Mouse (Mus musculus) liver, embryonic 14.5 days (tissue): ENCODE measurements around the gene Akt1. TPM values are rescaled to one million over a fixed set of nuclear protein-coding genes. Genes with fewer than 3 reads are reported as not detected.

ENCODE experiments used
- ATAC-seq: fragments of 200-750 bp; cut with Nextera tagmentation; 2 replicates; pipeline ENCODE4 v1.8.0; 2017; ENCODE audit warnings: moderate number of reproducible peaks, mild to moderate bottlenecking, moderate library complexity; ENCODE audit not compliant: insufficient read depth
- DNase-seq, 3 experiments: peaks; one replicate each; pipeline ENCODE4 v3.0.0-alpha.2; 2012 to 2013; ENCODE audit warnings: low read depth in 3 of 3, low spot score in 3 of 3
- H3K27ac ChIP-seq: fragments of 300-500 bp; sonication (generic); 2 replicates; pipeline ENCODE4 v1.5.1; 2014; ENCODE audit warnings: moderate library complexity, mild to moderate bottlenecking, control low read depth, inconsistent platforms
- H3K27me3 ChIP-seq: fragments of 300-500 bp; sonication (generic); 2 replicates; pipeline ENCODE4 v1.6.1; 2014; ENCODE audit warnings: mild to moderate bottlenecking, low read length, moderate library complexity; ENCODE audit not compliant: control insufficient read depth, insufficient read depth
- H3K36me3 ChIP-seq: fragments of 300-500 bp; sonication (generic); replicated peaks from 2 replicates; pipeline ENCODE4 v1.6.1; 2014; ENCODE audit warnings: low read depth; ENCODE audit not compliant: control insufficient read depth, insufficient read depth
- H3K4me1 ChIP-seq, 2 experiments: fragments of 200-500 bp in 1 of 2; fragments of 300-500 bp in 1 of 2; sonication (generic) in 1 of 2; replicated peaks; 2 replicates each; pipeline ENCODE4 v1.6.1; 2012 to 2014; ENCODE audit warnings: antibody characterized with exemption in 1 of 2, inconsistent platforms in 1 of 2, low read length in 1 of 2; ENCODE audit not compliant: control insufficient read depth in 2 of 2, insufficient read depth in 2 of 2
- H3K4me2 ChIP-seq: fragments of 300-500 bp; sonication (generic); 2 replicates; pipeline ENCODE4 v1.6.1; 2014; ENCODE audit warnings: low read depth, mild to moderate bottlenecking, control low read depth, moderate library complexity
- H3K4me3 ChIP-seq, 2 experiments: fragments of 200-500 bp in 1 of 2; fragments of 300-500 bp in 1 of 2; sonication (generic) in 1 of 2; 2 replicates each; pipeline ENCODE4 v1.5.1; 2012 to 2014; ENCODE audit warnings: low read depth in 2 of 2, low read length in 2 of 2, mild to moderate bottlenecking in 2 of 2, control low read depth in 1 of 2, inconsistent platforms in 1 of 2, moderate library complexity in 1 of 2; ENCODE audit not compliant: insufficient read depth in 1 of 2
- H3K9ac ChIP-seq: fragments of 300-500 bp; sonication (generic); replicated peaks from 2 replicates; pipeline ENCODE4 v1.6.1; 2014; ENCODE audit warnings: mild to moderate bottlenecking, control low read depth, moderate library complexity
- H3K9me3 ChIP-seq: fragments of 300-500 bp; sonication (generic); 2 replicates; pipeline ENCODE4 v1.6.1; 2016; ENCODE audit warnings: low read length, mixed read lengths; ENCODE audit not compliant: control insufficient read depth
- CTCF ChIP-seq: IDR thresholded peaks from 2 replicates; pipeline ENCODE4 v1.5.1; 2016; ENCODE audit warnings: antibody characterized with exemption, low read depth, control low read depth
- EP300 ChIP-seq: IDR thresholded peaks from 2 replicates; pipeline ENCODE4 v1.6.1; 2016; ENCODE audit warnings: antibody characterized with exemption, low read depth
- WGBS: fragments of 180-500 bp; shearing (Covaris S2); extraction: QIAGEN DNeasy Blood & Tissue Kit; methylation state at CpG from one replicate; pipeline ENCODE4 v1.1.7; 2014; ENCODE audit not compliant: insufficient replicate concordance; 5-methylcytosine and 5-hydroxymethylcytosine counted together
- polyA plus RNA-seq, 2 experiments: library from polyadenylated mRNA; depleted of rRNA in 1 of 2; stranded (reverse) in 1 of 2; unstranded in 1 of 2; fragments of >200 nt; fragmentation: Nextera tagmentation in 1 of 2; extraction: Ambion mirVana in 1 of 2; gene quantifications; 2 replicates each; pipeline versions ENCODE4 v1.2.1 to v1.2.3; 2012 to 2014

Akt1 gene
- polyA plus RNA-seq, 2 experiments, result 9.9 to 41.2 TPM

GRCm38 (mm10) chr12:112678555-112679026, 3.9 kb upstream of the Akt1 start, which contains the start of gene Zbtb42:
Zbtb42 (plus strand) TSS chr12:112678828.
- TF ChIP-seq CTCF, result no peak
- TF ChIP-seq EP300, result no peak
- H3K9ac ChIP-seq, result no peak within 1 kb of the TSS
- H3K4me1 ChIP-seq, result peaks cover 8 to 10% of the 10 kb centered on the region in 2 experiments
- ATAC-seq, result no peak
- H3K9me3 ChIP-seq, result no peaks in the 10 kb centered on the region
- WGBS, result 0% methylated on average over 58 of the region's 60 CpGs
- peaks cover 46% of the 10 kb centered on the region for H3K27me3 ChIP-seq
- DNase-seq, result no peak
- H3K27ac ChIP-seq, result no peak within 1 kb of the TSS
- peak within 1 kb of the TSS; percentile 52 to 61 for H3K4me3 ChIP-seq
- H3K36me3 ChIP-seq, result no peaks in the 10 kb centered on the region
- peak within 1 kb of the TSS; percentile 62 for H3K4me2 ChIP-seq

- H3K9ac ChIP-seq, result no peak overlapping the region
- H3K4me2 ChIP-seq, result peak overlapping the region; percentile 62
- no peaks in the 10 kb centered on the region for H3K9me3 ChIP-seq
- H3K36me3 ChIP-seq, result no peaks in the 10 kb centered on the region
- peak overlapping the region; percentile 52 to 61 for H3K4me3 ChIP-seq
- WGBS, result 23% methylated on average over 19 of the region's 19 CpGs
- no peak overlapping the region for H3K27ac ChIP-seq
- TF ChIP-seq EP300 (no peak), CTCF (0 out of 2 replicates have a peak, but pooled peaks have one; percentile 12)
- peaks cover 10 to 14% of the 10 kb centered on the region in 2 experiments for H3K4me1 ChIP-seq
- peaks cover 46% of the 10 kb centered on the region for H3K27me3 ChIP-seq
- no peak for DNase-seq
- no peak for ATAC-seq
Measured at GRCm38 (mm10) chr12:112677943-112678554, 3.4 kb upstream of the Akt1 start.

- peaks cover 16 to 21% of the 10 kb centered on the region in 2 experiments for H3K4me1 ChIP-seq
Measured at GRCm38 (mm10) chr12:112677076-112677475, 2.4 kb upstream of the Akt1 start.

GRCm38 (mm10) chr12:112675245-112676035, 756 bp upstream of the Akt1 start:
- peak; percentile 46 for ATAC-seq
- no peak overlapping the region for H3K27ac ChIP-seq
- peak overlapping the region; percentile 75 to 82; a peak in 3 of 4 replicates for H3K4me3 ChIP-seq
- peak; percentile 65 to 75 (median 72) for DNase-seq
- H3K9me3 ChIP-seq, result no peaks in the 10 kb centered on the region
- peaks cover 36% of the 10 kb centered on the region for H3K27me3 ChIP-seq
- H3K9ac ChIP-seq, result no peak overlapping the region; the same call in 1 of the 2 replicates
- peak; percentile 93 for TF ChIP-seq CTCF
- TF ChIP-seq EP300, result no peak
- no peaks in the 10 kb centered on the region for H3K36me3 ChIP-seq
- H3K4me1 ChIP-seq, result peaks cover 23 to 24% of the 10 kb centered on the region in 2 experiments
- 13% methylated on average over 18 of the region's 18 CpGs for WGBS
- peak overlapping the region; percentile 94 for H3K4me2 ChIP-seq

More at GRCm38 (mm10) chr12:112677076-112677475, 2.4 kb upstream of the Akt1 start:
- Histone ChIP-seq H3K36me3 (no peaks in the 10 kb centered on the region), H3K9me3 (no peaks in the 10 kb centered on the region), H3K27ac (no peak overlapping the region), H3K4me3 (no peak overlapping the region), H3K9ac (no peak overlapping the region), H3K27me3 (peaks cover 46% of the 10 kb centered on the region), H3K4me2 (no peak overlapping the region)
- TF ChIP-seq EP300, result no peak
- TF ChIP-seq CTCF, result no peak
- DNase-seq, result no peak
- no peak for ATAC-seq
- WGBS, result 50% methylated on average over 5 of the region's 5 CpGs
